Mouse (Mus musculus): ENCODE measurements at regions not wholly inside any gene's neighbourhood (a gene's known extent, or its start where the extent isn't known, plus 50 kb on each side); places are given as distances from the start of the nearest gene placed in this dataset.

GRCm38 (mm10) chr12:26130811-26131210 is 284.2 kb downstream of the Rnf144a start:
- no peak for ATAC-seq

GRCm38 (mm10) chr12:26130011-26130410 is 285.0 kb downstream of the Rnf144a start:
- no peak for ATAC-seq

GRCm38 (mm10) chr12:26129511-26129910 is 285.5 kb downstream of the Rnf144a start:
- no peak for ATAC-seq

- no peak for ATAC-seq
Measured at GRCm38 (mm10) chr12:26128851-26129250, 286.2 kb downstream of the Rnf144a start.

GRCm38 (mm10) chr12:26126260-26126659 is 288.8 kb downstream of the Rnf144a start:
- ATAC-seq, result no peak

- no peak for ATAC-seq
Measured at GRCm38 (mm10) chr12:26124211-26124610, 290.8 kb downstream of the Rnf144a start.

- no peak for ATAC-seq
Measured at GRCm38 (mm10) chr12:26115339-26115912, 299.6 kb downstream of the Rnf144a start.

- no peak for ATAC-seq
Measured at GRCm38 (mm10) chr12:26112166-26113019, 302.7 kb downstream of the Rnf144a start.

- no peak for ATAC-seq
Measured at GRCm38 (mm10) chr12:26109866-26110265, 305.2 kb downstream of the Rnf144a start.

GRCm38 (mm10) chr12:26104372-26104771 is 310.7 kb downstream of the Rnf144a start:
- ATAC-seq, result no peak

- no peak for ATAC-seq
Measured at GRCm38 (mm10) chr12:26102384-26102783, 312.7 kb downstream of the Rnf144a start.

GRCm38 (mm10) chr12:26100140-26100539 is 314.9 kb downstream of the Rnf144a start:
- no peak for ATAC-seq

GRCm38 (mm10) chr12:26099176-26099575 is 315.9 kb downstream of the Rnf144a start:
- no peak for ATAC-seq

- no peak for ATAC-seq
Measured at GRCm38 (mm10) chr12:26092311-26092710, 322.7 kb downstream of the Rnf144a start.

GRCm38 (mm10) chr12:26091865-26092264 is 323.2 kb downstream of the Rnf144a start:
- no peak for ATAC-seq

GRCm38 (mm10) chr12:26088389-26088788 is 326.7 kb downstream of the Rnf144a start:
- no peak for ATAC-seq

GRCm38 (mm10) chr12:26086923-26087322 is 328.1 kb downstream of the Rnf144a start:
- no peak for ATAC-seq

- no peak for ATAC-seq
Measured at GRCm38 (mm10) chr12:26086414-26086813, 328.6 kb downstream of the Rnf144a start.

GRCm38 (mm10) chr12:26079061-26079625 is 335.9 kb downstream of the Rnf144a start:
- no peak for ATAC-seq

GRCm38 (mm10) chr12:26075638-26076254 is 339.3 kb downstream of the Rnf144a start:
- no peak for ATAC-seq

- no peak for ATAC-seq
Measured at GRCm38 (mm10) chr12:26072180-26072579, 342.9 kb downstream of the Rnf144a start.

- ATAC-seq, result peak; percentile 15
Measured at GRCm38 (mm10) chr12:26071610-26072009, 343.4 kb downstream of the Rnf144a start.

- ATAC-seq, result peak; percentile 67
Measured at GRCm38 (mm10) chr12:26068685-26069008, 346.4 kb downstream of the Rnf144a start.
